Mouse (Mus musculus): ENCODE results near the gene Pde4d.

Gene Pde4d

GRCm38 (mm10) chr13:108449116-108450097 is at the start of gene Pde4d:
TSS of gene Pde4d (plus strand) at chr13:108449948.
- in situ Hi-C loops (cut with MboI; ENCODE audit: low pct_unique_long_range_greater_than_20kb in 1 of 2, low sequenced_read_pairs in 2 of 2, unreplicated experiment in 1 of 2): no loop called here

GRCm38 (mm10) chr13:108403197-108403596 is 46.6 kb upstream of the Pde4d start:
- in situ Hi-C loops (cut with MboI; ENCODE audit: low pct_unique_long_range_greater_than_20kb in 1 of 2, low sequenced_read_pairs in 2 of 2, unreplicated experiment in 1 of 2): loop anchor here (25.0 kb wide), 1 partner anchor 809 kb away; no protein-coding TSS in a partner anchor

- in situ Hi-C loops (cut with MboI; ENCODE audit: low pct_unique_long_range_greater_than_20kb in 1 of 2, low sequenced_read_pairs in 2 of 2, unreplicated experiment in 1 of 2): loop anchor here (25.0 kb wide), 1 partner anchor 808 kb away; no protein-coding TSS in a partner anchor
Observed at GRCm38 (mm10) chr13:108404372-108404771, 45.4 kb upstream of the Pde4d start.

GRCm38 (mm10) chr13:108415464-108415863 is 34.3 kb upstream of the Pde4d start:
- in situ Hi-C loops (cut with MboI; ENCODE audit: low pct_unique_long_range_greater_than_20kb in 1 of 2, low sequenced_read_pairs in 2 of 2, unreplicated experiment in 1 of 2): loop anchor here (25.0 kb wide), 1 partner anchor 797 kb away; no protein-coding TSS in a partner anchor

GRCm38 (mm10) chr13:108418741-108419507 is 30.8 kb upstream of the Pde4d start:
- in situ Hi-C loops (cut with MboI; ENCODE audit: low pct_unique_long_range_greater_than_20kb in 1 of 2, low sequenced_read_pairs in 2 of 2, unreplicated experiment in 1 of 2): loop anchor here (25.0 kb wide), 1 partner anchor 793 kb away; no protein-coding TSS in a partner anchor

- in situ Hi-C loops (cut with MboI; ENCODE audit: low pct_unique_long_range_greater_than_20kb in 1 of 2, low sequenced_read_pairs in 2 of 2, unreplicated experiment in 1 of 2): no loop called here
Observed at GRCm38 (mm10) chr13:108426322-108426721, 23.4 kb upstream of the Pde4d start.

GRCm38 (mm10) chr13:108428809-108429208 is 20.9 kb upstream of the Pde4d start:
- in situ Hi-C loops (cut with MboI; ENCODE audit: low pct_unique_long_range_greater_than_20kb in 1 of 2, low sequenced_read_pairs in 2 of 2, unreplicated experiment in 1 of 2): no loop called here

- in situ Hi-C loops (cut with MboI; ENCODE audit: low pct_unique_long_range_greater_than_20kb in 1 of 2, low sequenced_read_pairs in 2 of 2, unreplicated experiment in 1 of 2): no loop called here
Observed at GRCm38 (mm10) chr13:108429623-108430022, 20.1 kb upstream of the Pde4d start.

- in situ Hi-C loops (cut with MboI; ENCODE audit: low pct_unique_long_range_greater_than_20kb in 1 of 2, low sequenced_read_pairs in 2 of 2, unreplicated experiment in 1 of 2): no loop called here
Observed at GRCm38 (mm10) chr13:108431776-108432175, 18.0 kb upstream of the Pde4d start.

- in situ Hi-C loops (cut with MboI; ENCODE audit: low pct_unique_long_range_greater_than_20kb in 1 of 2, low sequenced_read_pairs in 2 of 2, unreplicated experiment in 1 of 2): no loop called here
Observed at GRCm38 (mm10) chr13:108435687-108436086, 14.1 kb upstream of the Pde4d start.

- in situ Hi-C loops (cut with MboI; ENCODE audit: low pct_unique_long_range_greater_than_20kb in 1 of 2, low sequenced_read_pairs in 2 of 2, unreplicated experiment in 1 of 2): no loop called here
Observed at GRCm38 (mm10) chr13:108437424-108437823, 12.3 kb upstream of the Pde4d start.

- in situ Hi-C loops (cut with MboI; ENCODE audit: low pct_unique_long_range_greater_than_20kb in 1 of 2, low sequenced_read_pairs in 2 of 2, unreplicated experiment in 1 of 2): no loop called here
Observed at GRCm38 (mm10) chr13:108439012-108439411, 10.7 kb upstream of the Pde4d start.

GRCm38 (mm10) chr13:108448348-108448931 is 1.3 kb upstream of the Pde4d start:
- in situ Hi-C loops (cut with MboI; ENCODE audit: low pct_unique_long_range_greater_than_20kb in 1 of 2, low sequenced_read_pairs in 2 of 2, unreplicated experiment in 1 of 2): no loop called here

GRCm38 (mm10) chr13:108451122-108451521 is 1.4 kb downstream of the Pde4d start:
- in situ Hi-C loops (cut with MboI; ENCODE audit: low pct_unique_long_range_greater_than_20kb in 1 of 2, low sequenced_read_pairs in 2 of 2, unreplicated experiment in 1 of 2): no loop called here

GRCm38 (mm10) chr13:108453064-108453919 is 3.5 kb downstream of the Pde4d start:
- in situ Hi-C loops (cut with MboI; ENCODE audit: low pct_unique_long_range_greater_than_20kb in 1 of 2, low sequenced_read_pairs in 2 of 2, unreplicated experiment in 1 of 2): no loop called here

- in situ Hi-C loops (cut with MboI; ENCODE audit: low pct_unique_long_range_greater_than_20kb in 1 of 2, low sequenced_read_pairs in 2 of 2, unreplicated experiment in 1 of 2): no loop called here
Observed at GRCm38 (mm10) chr13:108462518-108462917, 12.8 kb downstream of the Pde4d start.

GRCm38 (mm10) chr13:108465755-108466154 is 16.0 kb downstream of the Pde4d start:
- in situ Hi-C loops (cut with MboI; ENCODE audit: low pct_unique_long_range_greater_than_20kb in 1 of 2, low sequenced_read_pairs in 2 of 2, unreplicated experiment in 1 of 2): no loop called here

- in situ Hi-C loops (cut with MboI; ENCODE audit: low pct_unique_long_range_greater_than_20kb in 1 of 2, low sequenced_read_pairs in 2 of 2, unreplicated experiment in 1 of 2): no loop called here
Observed at GRCm38 (mm10) chr13:108467046-108467445, 17.3 kb downstream of the Pde4d start.
